Mouse (Mus musculus) thymus, adult 2 months (tissue): ENCODE measurements around the gene Prkag1. TPM values are rescaled to one million over a fixed set of nuclear protein-coding genes. Genes with fewer than 3 reads are reported as not detected.

ENCODE experiments used
- DNase-seq: peaks from one replicate; pipeline ENCODE4 v3.0.0; 2021
- H3K27ac ChIP-seq: fragments of 200-500 bp; 2 replicates; pipeline ENCODE4 v1.5.1; 2012; ENCODE audit warnings: low read length, control low read depth; ENCODE audit not compliant: control insufficient read depth, insufficient read depth
- H3K27me3 ChIP-seq: fragments of 200-500 bp; 2 replicates; pipeline ENCODE4 v1.6.1; 2012; ENCODE audit warnings: mild to moderate bottlenecking, low read length, moderate library complexity, mixed read lengths; ENCODE audit not compliant: control insufficient read depth, insufficient read depth
- H3K36me3 ChIP-seq: fragments of 200-500 bp; 2 replicates; pipeline ENCODE4 v1.6.1; 2012; ENCODE audit warnings: mild to moderate bottlenecking, low read length, moderate library complexity; ENCODE audit not compliant: control insufficient read depth, insufficient read depth
- H3K4me1 ChIP-seq: fragments of 200-500 bp; replicated peaks from 2 replicates; pipeline ENCODE4 v1.6.1; 2012; ENCODE audit warnings: low read length; ENCODE audit not compliant: control insufficient read depth, insufficient read depth
- H3K4me3 ChIP-seq: fragments of 200-500 bp; 2 replicates; pipeline ENCODE4 v1.5.1; 2012; ENCODE audit warnings: mild to moderate bottlenecking, low read length, control low read depth, moderate library complexity; ENCODE audit not compliant: control insufficient read depth, insufficient read depth
- CTCF ChIP-seq: fragments of 200-500 bp; IDR thresholded peaks from 2 replicates; pipeline ENCODE4 v1.5.1; 2012; ENCODE audit warnings: mild to moderate bottlenecking, control low read depth, low read length, moderate library complexity, borderline replicate concordance; ENCODE audit not compliant: control insufficient read depth, poor library complexity, insufficient read depth; ENCODE audit errors: extremely low read depth
- POLR2A ChIP-seq: fragments of 200-500 bp; IDR thresholded peaks from 2 replicates; pipeline ENCODE4 v1.6.1; 2012; ENCODE audit warnings: mild to moderate bottlenecking, low read length, control low read depth, moderate library complexity; ENCODE audit not compliant: control insufficient read depth, poor library complexity, insufficient read depth; ENCODE audit errors: extremely low read depth
- WGBS: fragments of 180-500 bp; shearing (Covaris S2); methylation state at CpG from one replicate; pipeline ENCODE4 v1.1.7; 2018; 5-methylcytosine and 5-hydroxymethylcytosine counted together
- polyA plus RNA-seq: library from polyadenylated mRNA; depleted of rRNA; stranded (reverse); fragments of >200 nt; gene quantifications from 2 replicates; pipeline ENCODE4 v1.2.3, GENCODE M21; 2012

Gene Prkag1
- polyA plus RNA-seq, 1 experiment: 105 TPM

DNA sequence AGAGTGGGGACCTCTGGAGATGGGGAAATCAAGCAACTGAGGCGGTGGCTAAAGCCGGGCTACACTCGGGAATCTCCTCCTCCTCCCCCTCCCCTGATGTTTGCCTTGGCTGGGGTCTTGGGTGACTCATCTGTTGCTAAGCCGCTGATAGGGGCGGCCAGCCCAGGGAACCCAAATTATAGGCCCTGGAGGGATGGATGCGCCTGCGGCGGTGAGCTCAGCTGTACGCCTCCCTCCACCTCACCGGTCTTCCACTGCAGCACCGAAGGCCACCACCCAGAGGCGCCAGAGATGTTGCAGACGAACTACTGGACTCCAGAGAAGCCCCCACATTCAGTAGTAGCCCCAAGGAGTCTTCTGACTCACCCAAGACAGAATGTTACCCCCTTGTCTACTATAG lies 50.7 kb downstream of the Prkag1 start:
- Histone ChIP-seq H3K36me3 (no peaks in the 10 kb centered on the region), H3K27ac (no peak overlapping the region), H3K4me3 (no peak overlapping the region), H3K27me3 (peaks cover 42% of the 10 kb centered on the region), H3K4me1 (peaks cover 23% of the 10 kb centered on the region)
- 45% methylated on average over 13 of the region's 13 CpGs for WGBS
- no peak for TF ChIP-seq CTCF
- TF ChIP-seq POLR2A: no peak
- DNase-seq: no peak

DNA sequence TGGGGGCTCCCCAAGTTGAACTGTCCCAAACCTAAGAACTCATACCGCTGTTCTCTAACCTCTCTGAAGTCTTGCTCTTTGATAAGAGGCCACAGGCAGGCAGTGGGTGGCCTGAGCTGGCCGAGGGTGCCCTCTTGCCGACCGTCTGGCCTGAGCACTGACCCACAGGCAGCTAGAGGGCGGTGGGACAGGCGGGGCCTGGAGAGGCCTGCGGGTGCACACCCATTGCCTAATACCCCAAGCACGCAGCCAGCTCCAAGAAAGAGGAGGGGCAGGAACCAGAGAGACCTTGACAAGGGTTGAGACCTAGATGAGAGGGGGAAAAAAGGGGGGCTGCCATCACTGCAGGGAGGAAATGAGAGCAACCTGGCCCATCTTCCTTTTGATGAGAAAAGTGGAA lies 51.2 kb downstream of the Prkag1 start:
- DNase-seq: no peak
- H3K27ac ChIP-seq: no peak overlapping the region
- H3K4me3 ChIP-seq: no peak overlapping the region
- H3K27me3 ChIP-seq: peaks cover 42% of the 10 kb centered on the region
- H3K36me3 ChIP-seq: no peaks in the 10 kb centered on the region
- WGBS: 25% methylated on average over 8 of the region's 8 CpGs
- peaks cover 23% of the 10 kb centered on the region for H3K4me1 ChIP-seq
- TF ChIP-seq POLR2A (no peak), CTCF (no peak)

DNA sequence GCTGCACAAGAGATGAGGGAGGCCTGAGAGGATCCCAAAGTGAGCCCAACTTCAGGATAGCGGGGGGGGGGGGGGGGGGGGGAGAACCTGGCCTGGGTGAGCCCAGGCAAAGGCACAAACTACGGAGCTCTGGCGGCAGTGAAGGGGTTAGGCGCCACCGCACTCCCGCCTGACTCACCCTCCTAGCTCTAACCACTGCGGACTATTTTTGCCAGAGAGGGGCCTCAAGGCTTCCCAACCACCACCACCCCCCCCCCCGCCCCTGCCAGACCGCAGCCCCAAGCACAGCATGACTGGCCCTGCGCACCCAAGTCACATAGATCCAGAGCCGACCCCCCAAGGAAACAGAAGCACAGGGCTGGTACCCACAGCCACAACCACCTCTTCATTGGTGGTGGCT lies 52.5 kb downstream of the Prkag1 start:
- no peak for DNase-seq
- no peak overlapping the region for H3K4me3 ChIP-seq
- H3K27me3 ChIP-seq: peaks cover 42% of the 10 kb centered on the region
- 3% methylated on average over 10 of the region's 11 CpGs for WGBS
- peaks cover 23% of the 10 kb centered on the region for H3K4me1 ChIP-seq
- H3K36me3 ChIP-seq: no peaks in the 10 kb centered on the region
- H3K27ac ChIP-seq: no peak overlapping the region
- TF ChIP-seq POLR2A: no peak

DNA sequence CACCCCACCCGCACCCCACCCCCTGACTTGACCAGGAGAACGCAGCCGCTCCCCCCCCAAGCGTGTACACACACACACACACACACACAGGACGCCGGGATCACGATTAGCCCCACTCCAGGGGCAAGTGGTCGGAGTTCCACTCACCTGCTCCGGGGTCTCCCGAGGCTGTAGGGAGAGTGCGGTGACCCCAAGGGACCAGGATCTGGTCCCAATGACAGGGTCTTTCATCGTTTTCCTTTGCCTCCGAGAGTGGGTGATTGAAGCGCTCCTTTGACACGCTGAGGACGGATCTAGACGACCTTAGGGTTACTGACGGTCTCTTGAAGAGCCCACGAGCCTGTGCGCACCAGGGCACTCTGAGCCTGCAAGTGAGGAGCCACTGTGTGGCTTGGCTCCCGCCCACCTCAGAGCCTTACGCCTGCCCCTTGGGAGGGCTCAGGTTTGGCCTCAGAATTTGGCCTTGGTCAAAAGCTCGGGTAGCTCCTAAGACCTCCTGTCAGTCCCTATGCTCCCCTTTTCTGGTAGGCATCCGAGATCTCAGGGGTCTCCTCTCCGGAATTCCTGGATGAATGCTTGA lies 53.0 kb downstream of the Prkag1 start:
- peaks cover 42% of the 10 kb centered on the region for H3K27me3 ChIP-seq
- H3K4me1 ChIP-seq: peaks cover 23% of the 10 kb centered on the region
- no peak for DNase-seq
- no peak overlapping the region for H3K4me3 ChIP-seq
- H3K27ac ChIP-seq: no peak overlapping the region
- no peaks in the 10 kb centered on the region for H3K36me3 ChIP-seq
- 3% methylated on average over 25 of the region's 25 CpGs for WGBS
- no peak for TF ChIP-seq CTCF
- no peak for TF ChIP-seq POLR2A

DNA sequence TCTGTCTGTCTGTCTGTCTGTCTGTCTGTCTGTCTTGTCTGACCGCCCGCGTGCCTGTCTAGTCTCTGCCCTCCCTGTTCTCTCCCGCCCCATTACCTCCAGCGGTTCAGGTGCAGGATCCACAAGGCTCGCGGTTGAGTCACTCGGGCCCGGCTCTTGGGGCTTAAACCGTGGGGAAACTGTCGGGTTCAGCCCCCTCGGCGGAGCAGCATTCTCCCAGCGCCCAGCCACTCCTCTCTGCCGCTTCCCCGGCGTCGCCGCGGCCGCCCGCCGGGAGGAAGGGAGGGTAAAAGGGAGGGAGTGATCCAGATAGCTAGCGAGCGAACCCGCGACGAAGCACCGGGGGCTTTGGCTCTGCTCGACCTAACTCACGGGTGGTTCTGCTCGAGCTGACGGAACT lies 53.6 kb downstream of the Prkag1 start, which contains the start of gene Wnt10b:
TSS of gene Wnt10b (minus strand) at position 389 of the 400 bp plus-strand sequence.
- H3K4me1 ChIP-seq: peaks cover 27% of the 10 kb centered on the region
- no peaks in the 10 kb centered on the region for H3K36me3 ChIP-seq
- TF ChIP-seq POLR2A: no peak
- TF ChIP-seq CTCF: no peak
- WGBS: under 1% methylated on average over 33 of the region's 33 CpGs
- no peak within 1 kb of the TSS for H3K27ac ChIP-seq
- H3K27me3 ChIP-seq: peaks cover 42% of the 10 kb centered on the region
- DNase-seq: no peak
- no peak within 1 kb of the TSS for H3K4me3 ChIP-seq

DNA sequence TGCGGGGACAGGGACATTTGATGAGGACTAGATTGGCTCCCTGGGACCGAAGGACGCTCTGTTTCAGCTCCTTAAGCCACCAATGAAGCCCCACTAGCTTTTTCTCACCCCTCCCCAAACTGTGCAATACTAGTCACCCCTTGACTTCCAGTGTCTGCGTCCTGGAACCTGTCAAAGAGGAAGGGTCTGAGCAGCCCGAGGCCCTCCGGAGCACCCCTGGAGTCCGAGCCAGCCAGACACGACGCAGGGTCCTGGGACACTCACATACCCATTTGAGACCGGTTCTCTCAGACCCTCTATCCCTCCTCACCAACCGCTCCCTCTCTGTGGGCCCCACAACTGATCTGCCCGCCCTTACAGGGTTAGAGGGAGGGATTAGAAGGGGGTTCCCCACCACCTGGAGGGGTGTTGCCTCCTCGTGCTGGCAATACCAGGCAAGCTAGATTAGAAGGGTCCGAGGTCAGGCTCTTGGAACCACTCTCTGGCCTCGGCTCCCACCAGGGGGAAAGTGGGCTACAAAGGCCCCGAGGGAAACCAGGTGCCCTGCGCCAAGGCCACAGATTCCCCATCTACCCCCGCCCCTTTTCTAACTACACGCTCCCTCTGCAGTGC lies 54.2 kb downstream of the Prkag1 start:
- Histone ChIP-seq H3K4me3 (no peak overlapping the region), H3K27me3 (peaks cover 42% of the 10 kb centered on the region), H3K27ac (no peak overlapping the region), H3K4me1 (peaks cover 31% of the 10 kb centered on the region), H3K36me3 (no peaks in the 10 kb centered on the region)
- WGBS: 9% methylated on average over 19 of the region's 19 CpGs
- no peak for DNase-seq
- no peak for TF ChIP-seq CTCF
- no peak for TF ChIP-seq POLR2A

DNA sequence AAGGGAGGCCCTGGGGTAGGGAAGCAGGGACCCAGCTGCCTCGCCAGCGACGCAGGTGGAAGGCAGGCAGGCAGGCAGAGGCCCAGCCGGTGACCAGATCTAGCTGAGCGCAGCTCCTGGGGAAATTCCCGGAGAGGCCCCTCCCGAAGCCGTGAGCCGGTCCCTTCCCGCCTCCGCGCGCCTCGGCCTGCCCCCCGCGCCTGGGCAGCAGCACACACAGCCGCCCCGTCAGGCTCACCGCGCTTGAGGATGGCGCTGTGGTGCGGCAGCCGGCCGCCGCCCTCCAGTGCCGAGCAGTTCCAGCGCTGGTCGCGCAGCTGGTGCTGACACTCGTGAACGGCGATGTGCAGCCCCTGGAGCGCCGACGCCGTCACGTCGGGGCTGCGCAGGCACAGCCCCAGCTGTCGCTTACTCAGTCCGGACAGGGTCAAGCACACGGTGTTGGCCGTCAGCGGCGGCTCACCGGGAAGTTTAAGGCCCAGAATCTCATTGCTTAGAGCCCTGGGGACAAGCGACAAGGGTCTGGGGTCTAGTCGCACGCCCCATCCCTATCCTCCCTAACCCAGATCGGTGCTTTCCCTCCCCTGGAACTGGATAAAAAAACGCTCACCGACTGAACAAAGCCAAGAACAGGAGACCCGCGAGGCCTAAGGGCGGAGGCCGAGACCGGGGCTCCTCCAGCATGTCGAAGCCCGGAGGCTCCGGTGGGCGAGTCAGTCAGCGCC lies 54.9 kb downstream of the Prkag1 start:
- Histone ChIP-seq H3K4me3 (peak overlapping the region; percentile 17; the same call in 1 of the 2 replicates), H3K36me3 (no peaks in the 10 kb centered on the region), H3K4me1 (peaks cover 35% of the 10 kb centered on the region), H3K27me3 (peaks cover 42% of the 10 kb centered on the region), H3K27ac (no peak overlapping the region)
- peak; percentile 32; the same call in 1 of the 2 replicates for TF ChIP-seq CTCF
- TF ChIP-seq POLR2A: no peak
- peak; percentile 31 for DNase-seq
- 6% methylated on average over 61 of the region's 62 CpGs for WGBS
